Mouse (Mus musculus) heart, embryonic 15.5 days (tissue): ENCODE data around the gene Ascc3. TPM values are rescaled to one million over a fixed set of nuclear protein-coding genes. Genes with fewer than 3 reads are reported as not detected.
A peak's percentile ranks its signal among the peaks of the same experiment; 100 is the strongest.

Experiments
- ATAC-seq: fragments of 200-750 bp; cut with Nextera tagmentation; replicated peaks from 2 replicates; pipeline ENCODE4 v1.8.0; 2017; ENCODE audit warnings: low read depth, moderate TSS enrichment; ENCODE audit not compliant: insufficient number of reproducible peaks, insufficient read depth, low FRiP score
- H3K27ac ChIP-seq: fragments of 300-500 bp; sonication (generic); 2 replicates; pipeline ENCODE4 v1.5.1; 2015; ENCODE audit warnings: mild to moderate bottlenecking, inconsistent platforms
- H3K27me3 ChIP-seq: fragments of 300-500 bp; sonication (generic); 2 replicates; pipeline ENCODE4 v1.6.1; 2015; ENCODE audit warnings: inconsistent platforms
- H3K36me3 ChIP-seq: fragments of 300-500 bp; sonication (generic); 2 replicates; pipeline ENCODE4 v1.6.1; 2015; ENCODE audit warnings: mild to moderate bottlenecking, inconsistent platforms
- H3K4me1 ChIP-seq: fragments of 300-500 bp; sonication (generic); replicated peaks from 2 replicates; pipeline ENCODE4 v1.6.1; 2015; ENCODE audit warnings: inconsistent platforms
- H3K4me2 ChIP-seq: fragments of 300-500 bp; sonication (generic); 2 replicates; pipeline ENCODE4 v1.6.1; 2015; ENCODE audit warnings: inconsistent platforms, mild to moderate bottlenecking, moderate library complexity
- H3K4me3 ChIP-seq: fragments of 300-500 bp; sonication (generic); 2 replicates; pipeline ENCODE4 v1.5.1; 2015; ENCODE audit warnings: mild to moderate bottlenecking, inconsistent platforms
- H3K9ac ChIP-seq: fragments of 300-500 bp; sonication (generic); 2 replicates; pipeline ENCODE4 v1.6.1; 2015; ENCODE audit warnings: mild to moderate bottlenecking, inconsistent platforms
- H3K9me3 ChIP-seq: fragments of 300-500 bp; sonication (generic); replicated peaks from 2 replicates; pipeline ENCODE4 v1.6.1; 2016; ENCODE audit warnings: inconsistent platforms
- WGBS: fragments of 180-500 bp; shearing (Covaris S2); methylation state at CpG from one replicate; pipeline ENCODE4 v1.1.7; 2015; ENCODE audit warnings: mixed read lengths; 5-methylcytosine and 5-hydroxymethylcytosine counted together
- polyA plus RNA-seq: library from polyadenylated mRNA; unstranded; fragments of >200 nt; fragmentation: Nextera tagmentation; extraction: Ambion mirVana; gene quantifications from 2 replicates; pipeline ENCODE4 v1.2.1, GENCODE M21; 2015

Gene Ascc3
- polyA plus RNA-seq, 1 experiment from 2014 or later, result 12.3 TPM

DNA sequence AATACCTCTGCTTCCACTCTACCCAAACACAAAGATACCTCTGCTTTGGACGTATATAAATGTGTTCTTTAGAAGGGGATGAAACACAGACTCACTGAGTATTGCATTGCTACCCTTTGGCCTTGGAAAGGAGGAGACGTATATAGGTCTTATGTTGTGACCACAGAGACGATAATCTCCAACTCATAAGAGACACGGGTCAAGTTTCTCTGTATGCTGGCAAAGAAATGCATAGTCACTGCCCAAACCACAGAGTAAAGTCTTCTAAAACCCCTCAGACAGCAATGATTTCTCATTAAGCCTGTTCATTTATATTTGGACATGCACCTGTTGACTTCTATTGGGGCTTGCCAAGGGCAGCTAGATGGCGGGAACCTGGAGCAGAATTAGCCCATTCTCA, 284.5 kb downstream of the Ascc3 start:
- no peaks in the 10 kb centered on the region for H3K27me3 ChIP-seq
- H3K9me3 ChIP-seq, result no peaks in the 10 kb centered on the region
- 70% methylated on average over 5 of the region's 5 CpGs for WGBS
- no peak overlapping the region for H3K9ac ChIP-seq
- H3K4me1 ChIP-seq, result no peaks in the 10 kb centered on the region
- no peak for ATAC-seq
- H3K4me2 ChIP-seq, result no peak overlapping the region
- no peak overlapping the region for H3K4me3 ChIP-seq
- H3K27ac ChIP-seq, result no peak overlapping the region
- no peaks in the 10 kb centered on the region for H3K36me3 ChIP-seq

DNA sequence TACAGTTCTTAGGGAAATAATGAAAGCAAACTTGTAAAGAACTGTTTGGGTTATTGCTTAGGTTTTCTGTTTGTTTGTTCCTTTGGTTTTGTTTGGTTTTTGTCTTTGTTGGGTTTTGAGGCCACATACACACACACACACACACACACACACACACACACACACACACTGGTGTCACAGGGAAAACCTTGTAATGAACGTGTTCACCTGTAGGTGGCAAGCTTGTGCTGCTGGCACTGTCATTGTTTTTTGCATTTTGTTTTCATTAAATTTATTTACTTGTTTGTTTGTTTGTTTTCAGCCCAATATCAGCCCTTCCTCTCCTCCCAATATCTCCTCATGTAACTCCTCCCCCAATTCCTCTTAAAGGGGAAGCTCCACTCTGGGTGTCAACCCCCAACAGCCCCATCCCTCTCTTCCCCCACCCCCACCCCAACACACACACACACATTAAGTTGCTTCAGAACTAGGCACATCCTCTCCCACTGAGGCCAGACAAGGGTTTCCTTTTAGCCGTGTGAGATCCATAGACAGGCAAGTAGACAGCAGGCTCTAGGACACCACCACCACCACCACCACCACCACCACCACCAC, 289.1 kb downstream of the Ascc3 start:
- Histone ChIP-seq H3K4me1 (no peaks in the 10 kb centered on the region), H3K27ac (no peak overlapping the region), H3K4me2 (no peak overlapping the region), H3K36me3 (no peaks in the 10 kb centered on the region), H3K9me3 (no peaks in the 10 kb centered on the region), H3K9ac (no peak overlapping the region), H3K27me3 (peaks cover 8% of the 10 kb centered on the region), H3K4me3 (no peak overlapping the region)
- ATAC-seq, result no peak
- 7% methylated on average over 2 of the region's 2 CpGs for WGBS

DNA sequence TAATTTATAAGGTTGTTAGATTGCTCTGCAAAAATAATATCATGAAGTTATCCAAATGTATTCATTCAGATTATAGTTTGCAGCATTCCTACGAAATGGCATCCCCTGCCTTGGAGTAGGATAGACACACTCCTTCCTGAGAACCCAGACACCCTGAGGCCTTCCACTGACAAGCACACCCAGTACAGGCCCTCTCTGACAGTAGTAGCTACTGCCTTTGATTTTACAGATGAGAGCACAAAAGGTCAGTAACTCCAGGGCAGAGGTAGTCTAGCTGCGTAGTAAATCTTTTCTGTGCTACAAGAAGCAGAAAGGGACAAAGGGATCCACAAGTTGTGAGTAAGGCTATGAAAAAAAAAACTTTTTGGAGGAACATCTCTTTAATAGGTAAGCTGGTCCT, 289.9 kb downstream of the Ascc3 start:
- Histone ChIP-seq H3K4me3 (no peak overlapping the region), H3K9me3 (no peaks in the 10 kb centered on the region), H3K27me3 (peaks cover 11% of the 10 kb centered on the region), H3K9ac (no peak overlapping the region), H3K36me3 (no peaks in the 10 kb centered on the region), H3K27ac (no peak overlapping the region), H3K4me1 (no peaks in the 10 kb centered on the region), H3K4me2 (no peak overlapping the region)
- WGBS, result 76% methylated on average over 2 of the region's 2 CpGs
- ATAC-seq, result no peak

DNA sequence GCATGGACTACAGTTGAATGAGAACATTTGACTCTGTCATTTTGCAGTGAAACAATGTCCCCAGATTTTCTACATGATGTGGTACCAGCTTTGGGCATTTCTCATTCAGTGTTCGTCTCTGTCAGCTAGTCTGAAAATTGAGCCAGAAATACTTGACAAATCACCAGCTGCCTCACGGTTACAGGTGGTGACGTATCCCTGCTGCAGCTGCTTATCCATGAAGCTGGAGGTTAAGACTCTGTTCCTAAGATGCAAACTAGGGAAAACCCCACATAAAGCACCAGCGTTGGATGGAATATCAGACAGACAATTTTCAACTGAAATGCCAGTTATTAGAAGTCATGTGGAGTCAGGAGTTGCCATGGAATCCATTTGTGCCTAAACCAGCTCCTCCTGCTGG, 293.8 kb downstream of the Ascc3 start:
- Histone ChIP-seq H3K4me3 (no peak overlapping the region), H3K36me3 (no peaks in the 10 kb centered on the region), H3K9ac (no peak overlapping the region), H3K4me2 (no peak overlapping the region), H3K4me1 (no peaks in the 10 kb centered on the region), H3K9me3 (no peaks in the 10 kb centered on the region), H3K27ac (no peak overlapping the region), H3K27me3 (peaks cover 46% of the 10 kb centered on the region)
- ATAC-seq, result no peak
- 49% methylated on average over 4 of the region's 4 CpGs for WGBS

DNA sequence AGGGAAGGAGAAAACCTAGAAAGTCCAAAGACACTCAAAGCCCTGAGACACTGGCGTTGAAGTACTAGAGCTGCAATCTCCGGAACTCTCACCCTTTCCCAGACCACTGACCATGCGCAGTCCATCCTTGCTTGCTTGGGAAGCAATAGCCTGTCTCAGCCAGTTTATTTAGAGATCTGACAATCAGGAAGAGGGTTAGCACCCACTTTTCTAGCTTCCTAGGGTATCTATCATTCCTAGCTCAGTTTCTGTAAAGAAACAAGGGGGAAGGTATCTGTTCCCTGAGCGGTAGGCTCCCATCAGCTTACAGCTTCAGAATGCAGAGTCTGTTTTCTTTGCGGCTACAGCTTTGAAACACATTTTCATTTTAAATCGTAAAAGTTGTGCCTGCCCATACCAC, 298.2 kb downstream of the Ascc3 start:
- H3K27me3 ChIP-seq, result peaks cover 89% of the 10 kb centered on the region
- no peaks in the 10 kb centered on the region for H3K9me3 ChIP-seq
- ATAC-seq, result no peak
- no peak overlapping the region for H3K4me2 ChIP-seq
- H3K36me3 ChIP-seq, result no peaks in the 10 kb centered on the region
- no peak overlapping the region for H3K27ac ChIP-seq
- WGBS, result 14% methylated on average over 6 of the region's 6 CpGs
- no peak overlapping the region for H3K9ac ChIP-seq
- no peak overlapping the region for H3K4me3 ChIP-seq
- H3K4me1 ChIP-seq, result peaks cover 26% of the 10 kb centered on the region

DNA sequence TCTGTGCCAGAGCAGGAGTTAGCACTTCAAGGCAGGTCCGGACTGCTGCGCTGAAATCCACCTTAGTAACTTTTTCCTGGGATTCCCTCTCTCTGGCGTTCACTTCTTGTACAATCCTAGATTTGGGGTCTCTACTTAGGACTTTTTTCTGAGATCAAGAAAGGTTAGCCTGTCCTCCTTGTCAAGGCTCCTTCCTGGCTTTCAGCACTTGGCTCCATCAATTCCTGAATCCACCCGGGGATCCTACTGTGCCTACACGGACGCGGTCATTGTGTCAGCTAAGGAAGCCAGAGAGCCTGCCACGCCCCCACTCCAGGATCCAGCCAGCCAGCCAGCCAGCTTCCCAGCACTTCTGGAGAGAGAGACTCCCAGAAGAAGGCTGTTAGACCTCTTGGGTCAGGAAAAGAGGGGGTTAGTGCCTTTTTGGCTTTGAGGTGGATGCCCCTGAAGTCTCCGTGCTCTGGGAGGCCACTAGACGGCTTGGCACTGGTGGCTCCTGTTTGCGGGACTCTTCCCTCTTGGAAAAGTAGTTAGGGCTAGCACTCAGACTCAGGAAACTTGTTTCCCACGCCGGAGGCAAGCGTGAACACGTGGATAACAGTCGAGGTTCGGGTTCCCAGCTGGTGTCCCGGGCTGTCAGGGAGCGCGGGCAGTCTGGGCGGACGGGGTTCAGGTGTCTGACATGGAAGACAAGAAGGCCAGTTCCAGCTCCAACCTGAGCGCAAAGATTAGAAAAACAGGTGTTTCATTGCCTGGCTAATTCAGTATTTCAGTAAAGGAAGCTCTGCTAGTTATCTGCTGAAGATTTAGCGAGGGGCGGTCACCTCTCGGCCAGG, 299.6 kb downstream of the Ascc3 start:
- 1% methylated on average over 26 of the region's 26 CpGs for WGBS
- Histone ChIP-seq H3K4me3 (no peak overlapping the region), H3K9ac (no peak overlapping the region), H3K9me3 (no peaks in the 10 kb centered on the region), H3K36me3 (no peaks in the 10 kb centered on the region), H3K4me1 (peaks cover 26% of the 10 kb centered on the region), H3K27me3 (peaks cover 90% of the 10 kb centered on the region), H3K27ac (no peak overlapping the region), H3K4me2 (no peak overlapping the region)
- ATAC-seq, result no peak

DNA sequence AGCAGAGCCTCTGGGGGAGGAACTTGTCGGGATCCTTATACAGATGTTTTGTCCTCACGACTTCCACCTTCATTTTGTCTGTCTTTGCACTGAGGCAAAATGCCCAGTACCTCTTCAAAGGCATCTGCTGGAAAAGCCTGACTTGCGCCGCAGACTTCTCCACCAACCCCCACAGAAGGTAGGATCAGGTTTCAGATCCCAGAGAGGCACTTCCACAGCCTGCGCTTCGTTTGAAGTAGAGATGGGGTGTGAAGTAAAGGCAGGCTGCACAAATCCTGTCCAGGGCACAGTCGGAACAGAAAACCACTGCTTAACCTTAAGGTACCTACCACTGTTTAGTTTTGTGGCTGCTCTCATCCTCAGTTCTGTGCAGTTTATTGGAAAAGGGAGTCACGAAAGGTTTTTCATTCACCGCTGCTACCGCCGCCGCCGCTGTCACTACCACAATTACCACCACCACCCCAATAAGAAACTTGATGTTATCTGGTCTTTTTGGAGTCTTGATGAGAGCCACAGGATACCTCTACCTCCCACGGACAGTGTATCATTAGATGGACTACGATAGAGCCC, 300.4 kb downstream of the Ascc3 start:
- Histone ChIP-seq H3K4me1 (peaks cover 26% of the 10 kb centered on the region), H3K9ac (no peak overlapping the region), H3K36me3 (no peaks in the 10 kb centered on the region), H3K4me2 (no peak overlapping the region), H3K4me3 (no peak overlapping the region), H3K27me3 (peaks cover 96% of the 10 kb centered on the region), H3K27ac (no peak overlapping the region), H3K9me3 (no peaks in the 10 kb centered on the region)
- under 1% methylated on average over 15 of the region's 15 CpGs for WGBS
- no peak for ATAC-seq

DNA sequence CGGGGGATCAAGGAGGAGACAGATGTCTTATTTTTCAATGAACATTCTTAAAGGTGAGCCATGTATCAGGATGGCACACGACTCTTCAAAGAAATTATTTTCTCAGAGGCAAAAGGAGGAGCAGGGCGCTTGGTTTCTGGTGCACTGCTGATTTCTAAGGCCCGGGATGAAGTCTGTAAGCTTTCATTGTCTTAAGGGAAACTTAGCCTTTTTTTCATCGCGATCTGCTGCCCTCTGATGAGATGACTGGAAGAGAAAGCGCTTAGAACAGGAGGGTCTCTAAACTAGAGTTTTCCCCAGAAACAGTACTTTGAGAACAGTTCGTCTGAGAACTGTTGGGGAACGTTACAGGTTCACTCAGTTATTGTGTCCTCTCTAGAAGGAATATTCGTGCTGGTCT, 301.1 kb downstream of the Ascc3 start:
- H3K9ac ChIP-seq, result no peak overlapping the region
- H3K27me3 ChIP-seq, result peaks cover 97% of the 10 kb centered on the region
- no peaks in the 10 kb centered on the region for H3K9me3 ChIP-seq
- WGBS, result 4% methylated on average over 10 of the region's 10 CpGs
- H3K4me3 ChIP-seq, result no peak overlapping the region
- no peak overlapping the region for H3K4me2 ChIP-seq
- ATAC-seq, result no peak
- no peak overlapping the region for H3K27ac ChIP-seq
- H3K4me1 ChIP-seq, result peaks cover 26% of the 10 kb centered on the region
- no peaks in the 10 kb centered on the region for H3K36me3 ChIP-seq

DNA sequence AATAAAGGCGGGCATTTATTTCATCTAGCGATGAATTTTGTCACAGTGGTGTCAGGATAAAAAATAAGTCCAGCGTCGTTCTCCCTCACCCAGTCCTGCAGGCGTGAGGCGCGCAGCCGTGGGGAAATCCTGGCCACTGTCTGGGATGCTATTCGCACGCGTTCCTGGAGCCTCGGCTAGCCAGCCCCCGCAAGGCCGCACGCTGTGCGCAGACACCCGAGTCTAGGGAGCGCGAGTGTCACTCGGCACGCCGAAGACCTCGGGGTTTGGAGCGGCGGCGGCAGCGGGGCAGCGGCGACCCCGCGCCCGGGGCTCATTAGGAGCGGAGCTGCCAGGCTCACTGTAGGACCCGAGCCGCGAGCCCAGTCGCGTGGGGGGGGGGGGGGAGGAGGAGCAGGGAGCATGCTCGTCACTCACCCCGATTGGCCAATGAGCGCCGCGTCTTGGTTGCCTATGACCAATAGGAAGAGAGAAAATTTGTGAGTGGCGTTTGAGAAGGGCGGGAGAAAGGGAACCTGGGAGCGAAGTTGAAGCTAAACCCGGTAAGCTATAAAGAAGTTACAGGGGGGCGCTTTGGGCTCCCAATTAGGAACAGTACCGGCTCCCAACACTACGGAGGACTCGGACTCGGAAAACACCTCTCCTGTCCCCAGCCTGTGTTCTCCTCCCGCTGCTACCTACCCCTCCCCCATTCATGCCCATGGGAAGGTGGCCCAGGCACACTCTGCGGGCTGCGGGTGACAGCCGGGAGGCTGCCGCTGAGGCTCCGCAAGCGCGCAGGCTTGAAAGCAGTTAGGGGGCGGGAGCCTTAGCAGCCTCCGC, 301.9 kb downstream of the Ascc3 start, which contains the start of gene Sim1:
Gene Sim1 (plus strand): TSS at position 585 of the 822 bp plus-strand sequence.
- Histone ChIP-seq H3K4me3 (peak within 1 kb of the TSS; percentile 56), H3K4me2 (peak within 1 kb of the TSS; percentile 94), H3K9ac (no peak within 1 kb of the TSS; the same call in 1 of the 2 replicates), H3K27ac (no peak within 1 kb of the TSS), H3K36me3 (no peaks in the 10 kb centered on the region), H3K4me1 (peaks cover 26% of the 10 kb centered on the region), H3K27me3 (peaks cover 94% of the 10 kb centered on the region), H3K9me3 (no peaks in the 10 kb centered on the region)
- WGBS, result under 1% methylated on average over 57 of the region's 62 CpGs
- peak; percentile 87 for ATAC-seq

DNA sequence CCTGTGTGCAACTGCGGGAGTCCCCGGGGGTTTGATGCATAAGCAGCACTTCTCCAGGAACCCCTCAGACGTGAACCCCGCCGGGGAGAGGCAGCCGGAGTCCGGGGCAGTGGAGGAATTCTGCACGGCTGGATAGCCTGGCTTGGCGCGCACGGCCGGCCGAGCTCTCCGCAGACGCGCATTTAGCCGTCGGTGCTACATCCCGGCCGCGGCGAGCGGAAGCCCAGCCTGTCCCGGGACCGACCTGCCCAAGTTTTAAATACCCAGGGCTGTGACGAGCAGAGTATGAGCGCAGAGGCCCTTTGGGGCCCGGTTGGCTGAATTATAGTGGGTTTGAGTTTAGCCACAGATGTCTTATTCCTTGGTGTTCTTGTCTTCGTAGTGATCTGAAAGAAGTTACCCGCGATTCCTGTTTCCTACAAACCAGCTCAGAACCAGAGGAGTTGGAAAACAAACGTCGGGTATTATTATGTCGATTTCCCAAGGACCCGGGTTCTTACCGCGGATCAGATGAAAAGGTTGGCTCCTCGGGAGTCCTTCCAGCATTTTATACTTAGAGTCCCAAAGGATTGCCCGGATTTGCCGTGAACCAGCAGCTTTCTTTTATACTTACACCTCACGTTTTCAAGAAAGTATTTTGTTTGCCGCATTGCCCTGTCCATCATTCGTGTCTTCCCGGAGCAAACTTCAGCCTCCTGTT, 302.8 kb downstream of the Ascc3 start:
- no peak for ATAC-seq
- WGBS, result 1% methylated on average over 44 of the region's 44 CpGs
- peak overlapping the region; percentile 94 for H3K4me2 ChIP-seq

More for the DNA sequence above, 302.8 kb downstream of the Ascc3 start:
- Histone ChIP-seq H3K27me3 (peaks cover 94% of the 10 kb centered on the region), H3K9ac (no peak overlapping the region), H3K36me3 (no peaks in the 10 kb centered on the region), H3K9me3 (no peaks in the 10 kb centered on the region), H3K4me1 (peaks cover 26% of the 10 kb centered on the region), H3K4me3 (peak overlapping the region; percentile 56), H3K27ac (no peak overlapping the region)
